10 mouse cellular contexts compared by ENCODE assay signal in the genomic region with DNA sequence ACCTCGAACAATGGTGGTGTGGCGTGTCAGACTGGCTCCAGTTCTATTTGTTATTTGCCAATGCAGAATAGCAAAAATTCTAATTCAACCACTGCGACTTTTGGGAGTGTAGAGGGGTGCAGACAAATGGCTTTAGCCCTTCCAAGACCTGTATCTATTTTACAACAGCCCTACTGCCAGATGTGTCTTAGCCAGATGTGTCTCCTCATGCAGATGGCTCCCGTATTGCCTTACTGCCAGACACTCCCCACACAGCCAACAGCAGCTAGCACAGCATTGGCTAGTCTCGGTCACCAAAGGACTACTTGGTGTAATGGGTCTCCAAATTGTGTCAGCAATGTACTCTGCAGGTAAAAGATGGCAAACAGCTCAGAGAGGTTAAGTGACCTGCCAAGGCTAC. TPM values are rescaled to one million over a fixed set of nuclear protein-coding genes. Genes with fewer than 3 reads are reported as not detected.
DNase-seq lines count a peak whose midpoint lies in the region; ATAC-seq lines count a peak whose summit lies in the region.
"Had no signal": no experiment of that assay in that cellular context is flagged by ENCODE, and none has a peak within 500 bp of the region (broad histone marks: within the 10 kb centered on the region; RNA-seq: fewer than 3 reads in every experiment).

No protein-coding gene starts in this region.

- 58% methylated on average over 5 of the region's 5 CpGs for WGBS in heart, embryonic 12.5 days
- WGBS in midbrain, embryonic 10.5 days, result 74% methylated on average over 5 of the region's 5 CpGs
- 68% methylated on average over 5 of the region's 5 CpGs for WGBS in midbrain, embryonic 11.5 days
- WGBS in hindbrain, embryonic 15.5 days, result 68% methylated on average over 5 of the region's 5 CpGs
- 45% methylated on average over 5 of the region's 5 CpGs for WGBS in stomach, embryonic 16.5 days

- intact Hi-C loops in heart, postnatal 36 days (cut with DNase I), result loop anchor here (5.0 kb wide), 1 partner anchor 146 kb away; the partner anchor contains the start of gene Tmem268

- H3K4me3 ChIP-seq in heart, embryonic 12.5 days, result no peak overlapping the region
- H3K4me3 ChIP-seq in midbrain, embryonic 10.5 days, result peak overlapping the region; percentile 60; the same call in 1 of the 2 replicates
- no peak overlapping the region for H3K4me3 ChIP-seq in midbrain, embryonic 11.5 days (ENCODE audit: low read depth, low read length)
- no peak overlapping the region for H3K4me3 ChIP-seq in hindbrain, embryonic 15.5 days
- no peak overlapping the region for H3K4me3 ChIP-seq in stomach, embryonic 16.5 days (replicated peaks; ENCODE audit: low read length)

- DNase-seq in heart, postnatal 36 days, result no peak
- DNase-seq in midbrain, embryonic 10.5 days (ENCODE audit: low spot score), result no peak
- no peak for DNase-seq in midbrain, embryonic 11.5 days (ENCODE audit: low spot score, missing footprints)
- DNase-seq in adrenal gland, postnatal 10 days, result no peak

- peaks cover 4% of the 10 kb centered on the region for H3K27me3 ChIP-seq in heart, embryonic 12.5 days (replicated peaks)
- H3K27me3 ChIP-seq in midbrain, embryonic 10.5 days (ENCODE audit: low read depth, poor library complexity, severe bottlenecking), result peaks cover 12% of the 10 kb centered on the region; the same call in 1 of the 2 replicates
- H3K27me3 ChIP-seq in midbrain, embryonic 11.5 days (ENCODE audit: control insufficient read depth, insufficient read depth, low read length), result no peaks in the 10 kb centered on the region
- H3K27me3 ChIP-seq in hindbrain, embryonic 15.5 days, result 0 out of 2 replicates have a peak, but pooled peaks cover 2% of the 10 kb centered on the region
- H3K27me3 ChIP-seq in stomach, embryonic 16.5 days (ENCODE audit: control insufficient read depth, insufficient read depth, low read length), result no peaks in the 10 kb centered on the region

- no peak overlapping the region for H3K9ac ChIP-seq in heart, embryonic 12.5 days
- H3K9ac ChIP-seq in midbrain, embryonic 11.5 days (ENCODE audit: low read length), result no peak overlapping the region
- H3K9ac ChIP-seq in hindbrain, embryonic 15.5 days, result no peak overlapping the region
- H3K9ac ChIP-seq in stomach, embryonic 16.5 days (ENCODE audit: low read length), result no peak overlapping the region

- no peaks in the 10 kb centered on the region for H3K36me3 ChIP-seq in heart, embryonic 12.5 days
- H3K36me3 ChIP-seq in midbrain, embryonic 10.5 days, result peaks cover 19% of the 10 kb centered on the region
- H3K36me3 ChIP-seq in midbrain, embryonic 11.5 days (ENCODE audit: control insufficient read depth, insufficient read depth, low read length), result no peaks in the 10 kb centered on the region
- H3K36me3 ChIP-seq in hindbrain, embryonic 15.5 days, result no peaks in the 10 kb centered on the region
- H3K36me3 ChIP-seq in stomach, embryonic 16.5 days (ENCODE audit: control insufficient read depth, insufficient read depth, low read length), result no peaks in the 10 kb centered on the region

- no peak for ATAC-seq in heart, embryonic 12.5 days (ENCODE audit: insufficient number of reproducible peaks, low FRiP score)
- ATAC-seq in midbrain, embryonic 11.5 days (ENCODE audit: low FRiP score), result no peak
- ATAC-seq in hindbrain, embryonic 15.5 days (ENCODE audit: low FRiP score, low read depth), result no peak
- ATAC-seq in stomach, embryonic 16.5 days (ENCODE audit: insufficient read depth, low FRiP score), result no peak
- ATAC-seq in granulocyte monocyte progenitor cell, adult 5-6 weeks (replicated peaks; ENCODE audit: poor library complexity, severe bottlenecking), result no peak

- no peak overlapping the region for H3K27ac ChIP-seq in heart, embryonic 12.5 days (ENCODE audit: poor library complexity, severe bottlenecking)
- H3K27ac ChIP-seq in midbrain, embryonic 10.5 days (replicated peaks), result no peak overlapping the region
- H3K27ac ChIP-seq in midbrain, embryonic 11.5 days (ENCODE audit: low read depth, low read length), result no peak overlapping the region
- no peak overlapping the region for H3K27ac ChIP-seq in hindbrain, embryonic 15.5 days (replicated peaks)
- H3K27ac ChIP-seq in stomach, embryonic 16.5 days (ENCODE audit: low read length), result no peak overlapping the region

- peaks cover 19% of the 10 kb centered on the region for H3K4me1 ChIP-seq in heart, embryonic 12.5 days (replicated peaks)
- H3K4me1 ChIP-seq in midbrain, embryonic 10.5 days, result peaks cover 36% of the 10 kb centered on the region
- H3K4me1 ChIP-seq in midbrain, embryonic 11.5 days (ENCODE audit: control insufficient read depth, insufficient read depth, low read length), result peaks cover 17% of the 10 kb centered on the region
- H3K4me1 ChIP-seq in hindbrain, embryonic 15.5 days (replicated peaks), result peaks cover 23% of the 10 kb centered on the region
- H3K4me1 ChIP-seq in stomach, embryonic 16.5 days (ENCODE audit: control insufficient read depth, insufficient read depth, low read length), result peaks cover 19% of the 10 kb centered on the region

- no peaks in the 10 kb centered on the region for H3K9me3 ChIP-seq in heart, embryonic 12.5 days (replicated peaks)
- no peaks in the 10 kb centered on the region for H3K9me3 ChIP-seq in midbrain, embryonic 10.5 days (replicated peaks)
- H3K9me3 ChIP-seq in midbrain, embryonic 11.5 days (ENCODE audit: control insufficient read depth, low read length), result no peaks in the 10 kb centered on the region
- no peaks in the 10 kb centered on the region for H3K9me3 ChIP-seq in hindbrain, embryonic 15.5 days
- H3K9me3 ChIP-seq in stomach, embryonic 16.5 days (replicated peaks; ENCODE audit: control insufficient read depth, low read length), result no peaks in the 10 kb centered on the region

- H3K4me2 ChIP-seq in heart, embryonic 12.5 days, result peak overlapping the region; percentile 100; the same call in 1 of the 2 replicates
- H3K4me2 ChIP-seq in midbrain, embryonic 11.5 days, result no peak overlapping the region
- H3K4me2 ChIP-seq in hindbrain, embryonic 15.5 days, result peak overlapping the region; percentile 97
- peak overlapping the region; percentile 97; the same call in 1 of the 2 replicates for H3K4me2 ChIP-seq in stomach, embryonic 16.5 days (ENCODE audit: low read depth, low read length)

RNA-seq across cellular contexts. Expression of gene Akna, which starts 8.1 kb away (rescaled TPM):
- polyA plus RNA-seq in heart, embryonic 12.5 days (2016; fragmentation: Nextera tagmentation; extraction: Ambion mirVana), result 3.0 and 3.3 TPM in 2 replicates
- total RNA-seq in heart, postnatal 36 days (2021), result 1 to 10 TPM; 3.6 to 4.0 TPM
- 12.8 and 17.3 TPM in 2 replicates for polyA plus RNA-seq in midbrain, embryonic 10.5 days (2016; fragmentation: Nextera tagmentation; extraction: Ambion mirVana)
- polyA plus RNA-seq in midbrain, embryonic 11.5 days (2014; fragmentation: Nextera tagmentation; extraction: Ambion mirVana), result 7.0 and 9.1 TPM in 2 replicates
- 6.6 and 7.2 TPM in 2 replicates for polyA plus RNA-seq in hindbrain, embryonic 15.5 days (2015; fragmentation: Nextera tagmentation; extraction: Ambion mirVana)
- polyA plus RNA-seq in stomach, embryonic 16.5 days (2015; fragmentation: Nextera tagmentation; extraction: Ambion mirVana), result 6.2 and 7.0 TPM in 2 replicates
- total RNA-seq in granulocyte monocyte progenitor cell, adult 5-6 weeks (2014; fragmentation: Nextera tagmentation), result 32.9 and 33.6 TPM in 2 replicates
- 9.7 and 13.6 TPM in 2 replicates for total RNA-seq in granulocyte monocyte progenitor cell, adult 5-6 weeks (2017)
- 1 to 10 TPM; 7.4 to 7.7 TPM for total RNA-seq in adrenal gland, postnatal 10 days (2021)

RNA-seq across cellular contexts. Expression of gene Orm2, which starts 49.0 kb away (rescaled TPM):
- not detected in 2 replicates for polyA plus RNA-seq in heart, embryonic 12.5 days (2016; fragmentation: Nextera tagmentation; extraction: Ambion mirVana)
- not detected for total RNA-seq in heart, postnatal 36 days (2021)
- polyA plus RNA-seq in midbrain, embryonic 10.5 days (2016; fragmentation: Nextera tagmentation; extraction: Ambion mirVana), result not detected in 2 replicates
- polyA plus RNA-seq in midbrain, embryonic 11.5 days (2014; fragmentation: Nextera tagmentation; extraction: Ambion mirVana), result not detected in 2 replicates
- polyA plus RNA-seq in hindbrain, embryonic 15.5 days (2015; fragmentation: Nextera tagmentation; extraction: Ambion mirVana), result not detected in 2 replicates
- polyA plus RNA-seq in stomach, embryonic 16.5 days (2015; fragmentation: Nextera tagmentation; extraction: Ambion mirVana), result not detected in 2 replicates
- total RNA-seq in granulocyte monocyte progenitor cell, adult 5-6 weeks (2014; fragmentation: Nextera tagmentation), result not detected in 2 replicates
- not detected in 2 replicates for total RNA-seq in granulocyte monocyte progenitor cell, adult 5-6 weeks (2017)
- total RNA-seq in adrenal gland, postnatal 10 days (2021), result under 1 TPM in 1 of 2 experiments, not detected in 1; 0.84 TPM
- total RNA-seq: left cerebral cortex, adult 18-20 months had no signal

RNA-seq across cellular contexts. Expression of gene Orm3, which starts 55.3 kb away (rescaled TPM):
- not detected in 2 replicates for polyA plus RNA-seq in heart, embryonic 12.5 days (2016; fragmentation: Nextera tagmentation; extraction: Ambion mirVana)
- 1 to 10 TPM; 2.0 to 2.1 TPM for total RNA-seq in heart, postnatal 36 days (2021)
- polyA plus RNA-seq in midbrain, embryonic 10.5 days (2016; fragmentation: Nextera tagmentation; extraction: Ambion mirVana), result not detected in 2 replicates
- not detected in 2 replicates for polyA plus RNA-seq in midbrain, embryonic 11.5 days (2014; fragmentation: Nextera tagmentation; extraction: Ambion mirVana)
- polyA plus RNA-seq in hindbrain, embryonic 15.5 days (2015; fragmentation: Nextera tagmentation; extraction: Ambion mirVana), result not detected in 2 replicates
- not detected in 2 replicates for polyA plus RNA-seq in stomach, embryonic 16.5 days (2015; fragmentation: Nextera tagmentation; extraction: Ambion mirVana)
- total RNA-seq in granulocyte monocyte progenitor cell, adult 5-6 weeks (2014; fragmentation: Nextera tagmentation), result not detected in 2 replicates
- not detected in 2 replicates for total RNA-seq in granulocyte monocyte progenitor cell, adult 5-6 weeks (2017)
- total RNA-seq in adrenal gland, postnatal 10 days (2021), result 1 to 10 TPM; 1.5 to 2.2 TPM
- total RNA-seq: gastrocnemius, postnatal 36 days; left cerebral cortex, adult 18-20 months had no signal
